Mouse (Mus musculus) CD4-positive, CD25-positive, alpha-beta regulatory T cell, adult 4 months (primary cell): ENCODE data around the gene Hnf4a. TPM values are rescaled to one million over a fixed set of nuclear protein-coding genes. Genes with fewer than 3 reads are reported as not detected.
"Not testable (repeated sequence)": the region's sequence is repeated elsewhere in the genome, so short reads cannot be mapped to it uniquely, and the experiment has no call there.

Experiments
- ATAC-seq: one replicate; pipeline ENCODE4 v1.8.0; 2017
- polyA plus RNA-seq, 2 experiments: library from polyadenylated mRNA; unstranded; fragments of 100-300 nt; shearing (Covaris generic); gene quantifications; one replicate each; pipeline ENCODE4 v1.2.1; 2017

Hnf4a gene
- polyA plus RNA-seq = not detected

GRCm38 (mm10) chr2:163506300-163507004 is at the start of gene Hnf4a:
Gene Hnf4a, plus strand, starts transcription at chr2:163506808.
- no peak for ATAC-seq

GRCm38 (mm10) chr2:163458539-163459265 is 47.9 kb upstream of the Hnf4a start:
- ATAC-seq = no peak

GRCm38 (mm10) chr2:163459380-163459779 is 47.2 kb upstream of the Hnf4a start:
- no peak for ATAC-seq

GRCm38 (mm10) chr2:163460622-163461021 is 46.0 kb upstream of the Hnf4a start:
- ATAC-seq = no peak

- ATAC-seq = not testable (repeated sequence)
These were observed 45.3 kb upstream of the Hnf4a start for GRCm38 (mm10) chr2:163461307-163461706.

- no peak for ATAC-seq
These were observed 44.2 kb upstream of the Hnf4a start for GRCm38 (mm10) chr2:163462386-163462785.

GRCm38 (mm10) chr2:163462801-163463200 is 43.8 kb upstream of the Hnf4a start:
- no peak for ATAC-seq

GRCm38 (mm10) chr2:163463251-163463769 is 43.3 kb upstream of the Hnf4a start:
- no peak for ATAC-seq

GRCm38 (mm10) chr2:163463998-163464397 is 42.6 kb upstream of the Hnf4a start:
- ATAC-seq = no peak

- no peak for ATAC-seq
These were observed 42.0 kb upstream of the Hnf4a start for GRCm38 (mm10) chr2:163464562-163464961.

GRCm38 (mm10) chr2:163466771-163467170 is 39.8 kb upstream of the Hnf4a start:
- no peak for ATAC-seq

GRCm38 (mm10) chr2:163467585-163467984 is 39.0 kb upstream of the Hnf4a start:
- ATAC-seq = no peak

GRCm38 (mm10) chr2:163468866-163469265 is 37.7 kb upstream of the Hnf4a start:
- ATAC-seq = no peak

- ATAC-seq = no peak
These were observed 36.9 kb upstream of the Hnf4a start for GRCm38 (mm10) chr2:163469711-163470110.

GRCm38 (mm10) chr2:163471136-163471535 is 35.5 kb upstream of the Hnf4a start:
- ATAC-seq = no peak

- no peak for ATAC-seq
These were observed 34.7 kb upstream of the Hnf4a start for GRCm38 (mm10) chr2:163471710-163472465.

- ATAC-seq = peak; percentile 97
These were observed 34.1 kb upstream of the Hnf4a start, which contains the start of gene Fitm2 for GRCm38 (mm10) chr2:163472466-163472851. Gene Fitm2, minus strand, starts transcription at chr2:163472629.

- no peak for ATAC-seq
These were observed 26.3 kb upstream of the Hnf4a start for GRCm38 (mm10) chr2:163480191-163480825.

- no peak for ATAC-seq
These were observed 25.0 kb upstream of the Hnf4a start for GRCm38 (mm10) chr2:163481539-163482029.

- no peak for ATAC-seq
These were observed 19.2 kb upstream of the Hnf4a start for GRCm38 (mm10) chr2:163487360-163487759.

GRCm38 (mm10) chr2:163489725-163490291 is 16.8 kb upstream of the Hnf4a start:
- no peak for ATAC-seq

GRCm38 (mm10) chr2:163490656-163491055 is 16.0 kb upstream of the Hnf4a start:
- no peak for ATAC-seq
